Mouse (Mus musculus) testis, adult 2 months (tissue): ENCODE data around the gene Zdhhc13.

Experiments
- CTCF ChIP-seq: fragments of 200-500 bp; IDR thresholded peaks from 2 replicates; pipeline ENCODE4 v1.5.1; 2012; ENCODE audit warnings: low read depth, mild to moderate bottlenecking, inconsistent platforms, low read length, moderate library complexity; ENCODE audit not compliant: control insufficient read depth, insufficient read depth, insufficient replicate concordance
- POLR2A ChIP-seq: fragments of 200-500 bp; IDR thresholded peaks from 2 replicates; pipeline ENCODE4 v1.6.1; 2012; ENCODE audit warnings: low read depth, mild to moderate bottlenecking, inconsistent platforms, low read length, moderate library complexity; ENCODE audit not compliant: control insufficient read depth

DNA sequence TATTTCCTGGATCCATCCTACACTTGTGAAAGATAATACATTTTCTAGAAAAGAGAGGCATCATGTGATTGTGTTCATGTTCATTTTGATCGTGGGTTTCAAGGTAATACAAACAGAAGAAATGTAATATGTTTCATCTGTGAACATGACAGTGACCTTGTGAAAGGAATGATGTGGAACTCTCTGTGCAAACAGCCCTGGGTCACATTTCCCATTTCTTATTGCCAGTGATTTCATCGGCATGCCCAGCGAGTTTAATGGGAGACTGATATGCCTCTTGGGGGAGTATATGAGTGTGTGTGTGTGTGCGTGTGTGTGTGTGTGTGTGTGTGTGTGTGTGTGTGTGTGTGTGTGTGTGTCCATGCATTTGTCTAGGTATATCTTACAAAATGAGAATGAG is 52.7 kb downstream of the Zdhhc13 start:
- TF ChIP-seq CTCF: no peak
- TF ChIP-seq POLR2A: no peak
